ENCODE assay signal across 22 mouse cellular contexts in genomic region chr16:91833121-91833520, GRCm38 (mm10).
"Had no signal": no experiment of that assay in that cellular context is flagged by ENCODE, and none has a peak within 500 bp of the region (broad histone marks: within the 10 kb centered on the region; RNA-seq: fewer than 3 reads in every experiment).

No protein-coding gene starts in this region.

- H3K27me3 ChIP-seq: heart, embryonic 13.5 days; heart, embryonic 15.5 days; hindbrain, embryonic 13.5 days; hindbrain, embryonic 15.5 days; limb, embryonic 13.5 days; limb, embryonic 15.5 days; liver, embryonic 12.5 days had no signal

- H3K9me3 ChIP-seq: heart, embryonic 13.5 days; heart, embryonic 15.5 days; hindbrain, embryonic 13.5 days; hindbrain, embryonic 15.5 days; limb, embryonic 13.5 days; limb, embryonic 15.5 days; liver, embryonic 12.5 days had no signal

- H3K4me3 ChIP-seq: heart, adult 2 months; heart, embryonic 13.5 days; heart, embryonic 15.5 days; hindbrain, embryonic 13.5 days; hindbrain, embryonic 15.5 days; limb, embryonic 13.5 days; limb, embryonic 15.5 days; liver, embryonic 12.5 days had no signal

- H3K27ac ChIP-seq: heart, adult 2 months; heart, embryonic 13.5 days; heart, embryonic 15.5 days; hindbrain, embryonic 13.5 days; hindbrain, embryonic 15.5 days; hindbrain, postnatal 0 days; limb, embryonic 13.5 days; limb, embryonic 15.5 days; liver, embryonic 12.5 days; liver, embryonic 14.5 days had no signal

- H3K9ac ChIP-seq: heart, embryonic 13.5 days; heart, embryonic 15.5 days; hindbrain, embryonic 13.5 days; hindbrain, embryonic 15.5 days; limb, embryonic 13.5 days; limb, embryonic 15.5 days; liver, embryonic 12.5 days; liver, embryonic 14.5 days had no signal

- ATAC-seq: hindbrain, postnatal 0 days; intestine, embryonic 16.5 days; liver, embryonic 12.5 days had no signal

- DNase-seq: gastrocnemius, postnatal 14 days; gastrocnemius, postnatal 36 days; heart, adult 11 months; heart, adult 2 months; heart, postnatal 14 days; heart, postnatal 36 days; kidney, adult 11 months; kidney, postnatal 36 days; layer of hippocampus, adult 9-11 months; layer of hippocampus, postnatal 36 days; left cerebral cortex, postnatal 4 days had no signal

- H3K4me2 ChIP-seq: heart, embryonic 11.5 days; heart, embryonic 13.5 days; heart, embryonic 15.5 days; hindbrain, embryonic 13.5 days; hindbrain, embryonic 15.5 days; limb, embryonic 13.5 days; limb, embryonic 15.5 days; liver, embryonic 12.5 days had no signal
